Mouse (Mus musculus) midbrain, postnatal 0 days (tissue): Measurements from ENCODE around the gene Emc3. TPM values are rescaled to one million over a fixed set of nuclear protein-coding genes. Genes with fewer than 3 reads are reported as not detected.

ENCODE experiments used
- ATAC-seq: fragments of 200-750 bp; cut with Nextera tagmentation; 2 replicates; pipeline ENCODE4 v1.8.0; 2017; ENCODE audit warnings: moderate number of reproducible peaks, mild to moderate bottlenecking, moderate TSS enrichment, moderate library complexity; ENCODE audit not compliant: low FRiP score
- DNase-seq: peaks from one replicate; pipeline ENCODE4 v3.0.0-alpha.2; 2015; ENCODE audit warnings: low spot score
- H3K27ac ChIP-seq: fragments of 300-500 bp; sonication (generic); 2 replicates; pipeline ENCODE4 v1.5.1; 2014; ENCODE audit warnings: low read depth, mild to moderate bottlenecking, low read length, mixed read lengths
- H3K27me3 ChIP-seq: fragments of 300-500 bp; sonication (generic); 2 replicates; pipeline ENCODE4 v1.6.1; 2014; ENCODE audit warnings: low read length, control low read depth, mixed read lengths; ENCODE audit not compliant: insufficient read depth
- H3K36me3 ChIP-seq: fragments of 300-500 bp; sonication (generic); 2 replicates; pipeline ENCODE4 v1.6.1; 2014; ENCODE audit warnings: low read length, control low read depth, mixed read lengths; ENCODE audit not compliant: insufficient read depth
- H3K4me1 ChIP-seq: fragments of 300-500 bp; sonication (generic); 2 replicates; pipeline ENCODE4 v1.6.1; 2014; ENCODE audit warnings: mild to moderate bottlenecking, control low read depth, antibody characterized with exemption, low read length, mixed read lengths; ENCODE audit not compliant: insufficient read depth
- H3K4me2 ChIP-seq: fragments of 300-500 bp; sonication (generic); 2 replicates; pipeline ENCODE4 v1.6.1; 2014; ENCODE audit warnings: low read depth, mild to moderate bottlenecking, low read length, mixed read lengths; ENCODE audit not compliant: poor library complexity, severe bottlenecking
- H3K4me3 ChIP-seq: fragments of 300-500 bp; sonication (generic); 2 replicates; pipeline ENCODE4 v1.5.1; 2014; ENCODE audit warnings: low read depth, mild to moderate bottlenecking, low read length, moderate library complexity
- H3K9ac ChIP-seq: fragments of 300-500 bp; sonication (generic); replicated peaks from 2 replicates; pipeline ENCODE4 v1.6.1; 2014; ENCODE audit warnings: mild to moderate bottlenecking, low read length, moderate library complexity, mixed read lengths; ENCODE audit not compliant: poor library complexity, severe bottlenecking
- H3K9me3 ChIP-seq: fragments of 300-500 bp; sonication (generic); 2 replicates; pipeline ENCODE4 v1.6.1; 2016; ENCODE audit warnings: low read length, control low read depth
- CTCF ChIP-seq: IDR thresholded peaks from 2 replicates; pipeline ENCODE4 v1.5.1; 2016; ENCODE audit warnings: antibody characterized with exemption, mild to moderate bottlenecking
- WGBS: fragments of 180-500 bp; shearing (Covaris S2); extraction: QIAGEN DNeasy Blood & Tissue Kit; methylation state at CpG from one replicate; pipeline ENCODE4 v1.1.7; 2014; 5-methylcytosine and 5-hydroxymethylcytosine counted together
- polyA plus RNA-seq: library from polyadenylated mRNA; unstranded; fragments of >200 nt; fragmentation: Nextera tagmentation; extraction: Ambion mirVana; gene quantifications from 2 replicates; pipeline ENCODE4 v1.2.1, GENCODE M21; 2015
- total RNA-seq: library from RNA; depleted of rRNA; stranded (reverse); fragments of >200 nt; gene quantifications from 2 replicates; pipeline ENCODE4 v1.2.3, GENCODE M21; 2014; rRNA removed

Gene Emc3
- total RNA-seq (71.9 and 74.1 TPM in 2 replicates), polyA plus RNA-seq (111 and 120 TPM in 2 replicates)

DNA sequence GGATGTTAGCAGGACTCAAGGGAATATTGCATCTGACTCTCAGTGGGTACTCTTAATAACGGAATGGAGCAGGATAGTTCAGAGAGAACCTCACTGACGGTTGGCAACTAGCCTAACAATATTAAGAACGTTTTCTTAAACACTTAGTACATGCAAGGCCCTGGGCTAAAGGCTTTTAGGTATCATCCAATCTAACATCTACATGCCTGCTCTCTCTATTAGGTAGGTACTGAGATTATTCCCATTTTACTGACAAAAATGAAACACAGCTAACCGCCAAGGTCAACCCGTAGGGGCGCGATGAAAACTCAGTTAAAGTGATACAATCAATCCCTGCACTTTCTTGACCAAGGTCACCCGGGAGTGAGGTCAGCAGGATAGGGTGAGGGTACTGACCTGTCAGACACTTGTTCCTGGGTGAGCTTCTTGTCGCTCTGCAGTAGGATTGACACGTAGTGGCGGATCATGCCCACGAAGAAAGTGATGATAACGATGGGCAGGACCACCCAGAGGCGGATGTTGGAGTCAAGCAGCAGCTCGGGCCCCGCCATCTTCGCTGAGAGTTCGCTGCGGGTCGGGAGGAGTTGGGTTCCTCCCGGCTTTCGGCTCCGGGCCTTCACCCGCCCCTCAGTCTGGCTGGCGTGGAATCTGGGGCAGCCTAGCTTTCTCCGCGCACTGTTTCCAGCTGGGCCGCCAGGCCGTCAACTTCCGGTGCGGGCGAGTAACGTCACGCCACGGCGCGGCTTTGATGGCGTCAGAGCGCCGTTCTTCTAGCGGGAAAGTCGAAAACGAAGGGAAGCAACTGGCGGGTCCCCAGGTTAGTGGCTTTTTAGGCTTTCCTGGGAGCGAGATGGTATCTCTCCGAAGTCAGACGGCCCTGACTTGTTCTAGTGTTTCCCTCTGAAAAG is at the start of gene Emc3, which contains the start of gene Fancd2:
Gene Emc3 (minus strand): TSS at position 721 of the 908 bp plus-strand sequence.
Gene Fancd2 (plus strand): TSS at position 751 of the 908 bp plus-strand sequence.
- Histone ChIP-seq H3K4me1 (peaks cover 7% of the 10 kb centered on the region; the same call in 1 of the 2 replicates), H3K9me3 (no peaks in the 10 kb centered on the region), H3K27me3 (no peaks in the 10 kb centered on the region), H3K4me3 (peak within 1 kb of the TSS; percentile 92), H3K4me2 (peak within 1 kb of the TSS; percentile 79), H3K27ac (peak within 1 kb of the TSS; percentile 77), H3K36me3 (no peaks in the 10 kb centered on the region), H3K9ac (peak within 1 kb of the TSS; percentile 82)
- ATAC-seq (peak; percentile 84), DNase-seq (peak; percentile 92)
- WGBS: 1% methylated on average over 47 of the region's 47 CpGs
- no peak for TF ChIP-seq CTCF

DNA sequence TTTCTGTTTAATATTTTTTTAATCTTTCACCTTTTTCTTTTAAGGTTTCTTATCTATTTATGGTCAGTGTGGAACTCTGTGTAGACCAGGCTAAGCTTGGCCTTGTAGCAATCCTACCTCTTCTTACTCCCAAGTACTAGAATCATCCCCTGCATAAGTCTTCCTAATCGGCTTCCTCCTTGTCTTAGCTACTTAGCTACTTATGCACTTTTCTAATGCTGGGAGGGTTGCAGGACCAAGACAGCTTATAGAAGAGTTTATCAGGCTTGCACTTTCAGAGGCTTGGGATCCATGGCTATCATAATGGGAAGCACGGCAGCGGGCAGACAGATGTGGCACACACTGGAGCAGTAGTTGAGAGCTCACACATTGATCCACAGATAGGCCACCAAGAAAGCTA is 47.9 kb upstream of the Emc3 start:
- ATAC-seq (no peak), DNase-seq (no peak)
- Histone ChIP-seq H3K36me3 (no peaks in the 10 kb centered on the region), H3K4me2 (no peak overlapping the region), H3K27me3 (no peaks in the 10 kb centered on the region), H3K4me1 (no peaks in the 10 kb centered on the region), H3K9ac (no peak overlapping the region), H3K4me3 (no peak overlapping the region), H3K27ac (no peak overlapping the region), H3K9me3 (no peaks in the 10 kb centered on the region)
- no peak for TF ChIP-seq CTCF
- 95% methylated on average over 3 of the region's 3 CpGs for WGBS

DNA sequence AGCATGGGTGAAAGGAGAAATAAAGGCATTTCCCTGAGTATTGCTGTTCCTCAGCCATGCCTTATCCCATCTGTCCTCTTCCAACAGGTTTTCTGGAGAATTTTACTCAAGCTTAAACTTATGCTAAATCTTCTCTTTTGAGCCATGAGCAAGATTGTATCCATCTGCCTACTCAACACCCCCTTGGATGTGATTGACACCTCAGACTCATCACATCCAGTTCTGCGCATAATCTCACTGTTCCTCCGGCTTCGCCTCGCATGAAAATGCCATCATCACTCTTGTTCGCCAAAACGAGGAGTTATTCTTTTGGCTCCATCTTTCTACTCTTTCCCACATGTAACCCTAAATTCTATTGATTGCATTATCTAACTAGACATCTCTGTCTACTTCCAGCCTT is 44.6 kb upstream of the Emc3 start:
- H3K9ac ChIP-seq: no peak overlapping the region
- H3K4me1 ChIP-seq: no peaks in the 10 kb centered on the region
- no peaks in the 10 kb centered on the region for H3K27me3 ChIP-seq
- TF ChIP-seq CTCF: no peak
- no peak for ATAC-seq
- no peaks in the 10 kb centered on the region for H3K36me3 ChIP-seq
- no peaks in the 10 kb centered on the region for H3K9me3 ChIP-seq
- no peak overlapping the region for H3K27ac ChIP-seq
- no peak overlapping the region for H3K4me3 ChIP-seq
- H3K4me2 ChIP-seq: no peak overlapping the region
- 93% methylated on average over 6 of the region's 6 CpGs for WGBS
- DNase-seq: no peak

DNA sequence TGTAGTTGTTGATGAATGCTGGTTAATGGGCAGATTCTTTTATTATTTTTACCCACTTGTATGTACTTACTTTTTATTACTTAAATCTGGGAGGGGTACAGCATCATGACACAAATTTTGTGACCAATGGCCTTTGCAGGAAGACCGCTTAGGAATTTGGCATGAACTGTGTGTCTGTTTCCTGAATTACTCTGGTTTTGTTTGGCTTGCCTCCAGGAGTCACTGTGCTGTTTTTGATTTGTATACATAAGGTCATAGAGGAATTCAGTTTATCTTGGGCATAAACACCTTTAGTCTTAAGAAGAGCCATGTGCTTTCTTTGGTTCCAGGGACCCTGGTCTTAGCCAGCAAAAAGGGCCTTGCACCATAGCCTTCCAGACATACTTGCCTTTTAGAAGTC is 33.1 kb upstream of the Emc3 start:
- 83% methylated on average over 1 of the region's 1 CpGs for WGBS
- no peak overlapping the region for H3K27ac ChIP-seq
- no peak overlapping the region for H3K4me3 ChIP-seq
- H3K27me3 ChIP-seq: no peaks in the 10 kb centered on the region
- no peaks in the 10 kb centered on the region for H3K9me3 ChIP-seq
- no peaks in the 10 kb centered on the region for H3K36me3 ChIP-seq
- H3K4me2 ChIP-seq: no peak overlapping the region
- no peak overlapping the region for H3K9ac ChIP-seq
- ATAC-seq (no peak), DNase-seq (no peak)
- no peaks in the 10 kb centered on the region; the same call in 1 of the 2 replicates for H3K4me1 ChIP-seq
- no peak for TF ChIP-seq CTCF

DNA sequence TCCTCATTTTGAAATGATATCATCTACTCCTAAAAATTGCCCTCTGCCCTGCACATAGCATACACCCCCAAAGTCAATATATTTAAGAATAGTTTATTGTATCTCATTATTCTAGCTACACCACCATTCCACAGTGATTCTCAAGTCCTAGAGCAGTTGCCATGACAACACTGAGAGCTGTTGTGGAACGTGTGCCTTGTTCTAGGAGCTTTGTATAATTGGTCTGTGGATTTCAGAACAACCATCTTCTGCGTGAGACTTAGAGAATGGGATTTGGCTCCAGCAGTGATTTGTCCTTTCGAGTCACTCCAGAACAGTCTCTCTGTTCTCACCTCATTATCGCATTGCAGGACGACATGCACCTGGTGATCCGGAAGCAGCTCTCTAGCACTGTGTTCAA is 28.3 kb upstream of the Emc3 start:
- Histone ChIP-seq H3K4me2 (no peak overlapping the region), H3K4me1 (no peaks in the 10 kb centered on the region; the same call in 1 of the 2 replicates), H3K4me3 (no peak overlapping the region), H3K27me3 (no peaks in the 10 kb centered on the region), H3K36me3 (no peaks in the 10 kb centered on the region), H3K9me3 (no peaks in the 10 kb centered on the region), H3K27ac (no peak overlapping the region), H3K9ac (no peak overlapping the region)
- WGBS: 51% methylated on average over 6 of the region's 6 CpGs
- no peak for TF ChIP-seq CTCF
- DNase-seq (peak; percentile 25), ATAC-seq (no peak)

DNA sequence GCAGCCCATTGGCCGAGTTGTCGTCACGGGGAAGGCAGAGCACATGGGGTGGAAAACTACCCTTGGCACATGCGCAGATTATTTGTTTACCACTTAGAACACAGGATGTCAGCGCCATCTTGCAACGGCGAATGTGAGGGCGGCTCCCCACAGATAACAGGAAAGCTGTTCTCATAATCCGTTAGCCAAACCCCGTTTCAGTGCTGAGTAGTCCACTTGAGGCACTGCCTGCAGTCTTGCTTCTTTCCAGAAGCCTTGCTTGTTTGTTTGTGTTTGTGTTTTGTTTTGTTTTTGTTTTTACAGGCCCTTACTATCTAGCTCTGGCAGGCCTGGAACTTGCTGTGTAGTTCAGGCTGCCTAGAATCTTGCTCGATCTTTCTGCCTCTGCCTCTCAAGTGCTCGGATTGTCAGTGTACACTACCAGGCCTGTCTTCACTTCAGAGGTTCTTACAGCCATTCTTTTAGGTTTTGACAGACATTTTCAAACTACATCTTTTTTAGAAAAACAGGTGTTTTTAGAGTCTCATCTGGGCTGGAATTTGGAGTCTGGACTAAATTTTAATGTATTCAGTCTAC is 12.5 kb upstream of the Emc3 start:
- H3K4me2 ChIP-seq: no peak overlapping the region
- H3K4me1 ChIP-seq: no peaks in the 10 kb centered on the region
- H3K36me3 ChIP-seq: no peaks in the 10 kb centered on the region
- no peak for TF ChIP-seq CTCF
- H3K9me3 ChIP-seq: no peaks in the 10 kb centered on the region
- no peak for ATAC-seq
- no peak overlapping the region for H3K27ac ChIP-seq
- H3K9ac ChIP-seq: no peak overlapping the region
- WGBS: 89% methylated on average over 8 of the region's 12 CpGs
- no peak for DNase-seq
- H3K4me3 ChIP-seq: no peak overlapping the region
- no peaks in the 10 kb centered on the region for H3K27me3 ChIP-seq
